Mouse (Mus musculus) spleen, adult 2 months (tissue): ENCODE results near the gene Tm2d3. TPM values are rescaled to one million over a fixed set of nuclear protein-coding genes. Genes with fewer than 3 reads are reported as not detected.

ENCODE experiments used
- DNase-seq, 2 experiments: peaks; one replicate each; pipeline versions ENCODE4 v3.0.0 to v3.0.0-alpha.2; 2012 to 2021; ENCODE audit warnings: low spot score in 2 of 2, low read depth in 1 of 2
- H3K27ac ChIP-seq: fragments of 200-500 bp; 2 replicates; pipeline ENCODE4 v1.5.1; 2012; ENCODE audit warnings: low read length, inconsistent platforms; ENCODE audit not compliant: insufficient read depth
- H3K27me3 ChIP-seq: fragments of 200-500 bp; 2 replicates; pipeline ENCODE4 v1.6.1; 2012; ENCODE audit warnings: mild to moderate bottlenecking, moderate library complexity, low read length, inconsistent platforms; ENCODE audit not compliant: control insufficient read depth, insufficient read depth
- H3K36me3 ChIP-seq: fragments of 200-500 bp; 2 replicates; pipeline ENCODE4 v1.6.1; 2012; ENCODE audit warnings: mild to moderate bottlenecking, low read length, inconsistent platforms; ENCODE audit not compliant: control insufficient read depth, insufficient read depth
- H3K4me1 ChIP-seq: fragments of 200-500 bp; 2 replicates; pipeline ENCODE4 v1.6.1; 2011; ENCODE audit warnings: inconsistent platforms; ENCODE audit not compliant: control insufficient read depth, insufficient read depth, insufficient read length
- H3K4me3 ChIP-seq: fragments of 200-500 bp; 2 replicates; pipeline ENCODE4 v1.5.1; 2011; ENCODE audit warnings: mild to moderate bottlenecking, inconsistent platforms; ENCODE audit not compliant: insufficient read depth, insufficient read length; ENCODE audit errors: extremely low read depth
- CTCF ChIP-seq: fragments of 200-500 bp; IDR thresholded peaks from 2 replicates; pipeline ENCODE4 v1.5.1; 2011; ENCODE audit warnings: mild to moderate bottlenecking, inconsistent platforms; ENCODE audit not compliant: insufficient read depth, insufficient read length, insufficient replicate concordance; ENCODE audit errors: extremely low read depth
- POLR2A ChIP-seq: fragments of 200-500 bp; IDR thresholded peaks from 2 replicates; pipeline ENCODE4 v1.6.1; 2011; ENCODE audit warnings: low read depth, low read length, inconsistent platforms
- WGBS: fragments of 180-500 bp; shearing (Covaris S2); methylation state at CpG from one replicate; pipeline ENCODE4 v1.1.7; 2018; 5-methylcytosine and 5-hydroxymethylcytosine counted together
- polyA plus RNA-seq: library from polyadenylated mRNA; depleted of rRNA; stranded (reverse); fragments of >200 nt; gene quantifications from 2 replicates; pipeline ENCODE4 v1.2.3, GENCODE M21; 2012

Tm2d3 gene
- polyA plus RNA-seq, 1 experiment: 46.4 TPM

DNA sequence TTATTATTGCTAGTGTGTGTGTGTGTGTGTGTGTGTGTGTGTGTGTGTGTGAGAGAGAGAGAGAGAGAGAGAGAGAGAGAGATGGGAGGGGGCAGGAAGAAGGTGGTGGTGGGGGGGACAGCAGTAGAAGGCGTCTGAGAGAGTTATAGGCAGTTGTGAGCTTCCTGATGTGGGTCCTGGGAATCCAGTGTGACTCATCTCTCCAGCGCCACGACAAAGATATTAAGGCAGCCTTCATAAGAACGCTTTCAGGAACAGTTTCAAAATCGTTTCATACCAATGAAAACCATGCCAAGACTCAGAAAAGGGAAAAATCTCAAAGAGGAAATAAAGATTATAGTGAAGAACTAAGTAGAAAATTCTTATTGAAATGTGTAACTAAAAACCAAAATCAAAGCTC, 9.8 kb upstream of the Tm2d3 start:
- WGBS: 70% methylated on average over 5 of the region's 5 CpGs
- Histone ChIP-seq H3K36me3 (peaks cover 1% of the 10 kb centered on the region; the same call in 1 of the 2 replicates), H3K27me3 (no peaks in the 10 kb centered on the region)

DNA sequence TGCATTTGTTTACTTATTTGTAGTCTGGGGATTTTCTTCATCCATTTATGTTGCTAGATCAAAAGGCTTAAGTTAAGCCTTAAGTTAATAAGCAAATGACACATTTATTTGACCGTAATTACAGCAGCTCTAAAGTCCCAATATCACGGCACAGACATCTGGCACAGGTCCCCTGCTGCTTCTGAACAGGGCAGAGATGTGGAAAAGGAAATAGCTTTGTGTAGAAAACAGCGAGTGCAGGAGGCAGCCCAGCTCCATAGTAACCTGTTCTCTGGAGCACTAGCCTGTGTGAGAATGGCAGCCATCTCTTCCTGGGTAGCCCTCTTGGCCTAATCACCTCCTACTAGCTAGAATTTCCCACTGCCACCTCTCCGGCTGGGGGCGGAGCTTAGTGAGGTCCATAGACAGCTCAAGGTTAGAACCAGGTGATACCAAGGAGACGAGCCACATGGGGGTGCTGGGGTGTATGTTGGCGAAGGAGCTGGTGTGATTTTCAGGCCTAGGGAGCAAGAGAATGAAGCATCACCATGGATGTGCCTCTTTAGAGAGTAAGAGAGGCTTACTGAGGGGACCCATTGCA, 6.6 kb upstream of the Tm2d3 start:
- Histone ChIP-seq H3K4me1 (no peaks in the 10 kb centered on the region), H3K4me3 (no peak overlapping the region), H3K36me3 (no peaks in the 10 kb centered on the region), H3K27me3 (no peaks in the 10 kb centered on the region), H3K27ac (no peak overlapping the region)
- TF ChIP-seq CTCF (no peak), POLR2A (no peak)
- 92% methylated on average over 7 of the region's 7 CpGs for WGBS
- DNase-seq: no peak

More for the DNA sequence above, 9.8 kb upstream of the Tm2d3 start:
- Histone ChIP-seq H3K4me3 (no peak overlapping the region), H3K27ac (no peak overlapping the region), H3K4me1 (no peaks in the 10 kb centered on the region)
- no peak for TF ChIP-seq POLR2A
- TF ChIP-seq CTCF: no peak
- no peak for DNase-seq

DNA sequence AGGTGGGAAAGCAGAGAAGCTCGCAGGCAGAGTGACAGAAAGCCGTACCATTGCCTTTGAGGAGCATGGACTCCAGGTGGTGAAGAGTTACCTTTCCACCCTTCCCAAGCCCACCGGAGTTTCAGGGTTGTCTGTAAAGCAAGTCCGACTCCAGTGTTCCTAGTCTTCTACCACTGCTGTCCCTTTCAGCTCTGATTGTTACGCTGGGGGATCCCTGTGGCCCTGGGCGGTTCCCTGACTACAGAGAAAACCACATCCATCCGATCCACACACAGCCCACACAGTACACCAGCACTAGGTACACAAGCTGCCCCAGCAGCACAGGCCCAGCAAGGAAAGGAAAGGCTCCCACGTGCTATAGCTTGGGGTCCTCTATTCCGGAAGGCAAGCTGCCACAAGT, 4.3 kb upstream of the Tm2d3 start:
- no peak for DNase-seq
- H3K36me3 ChIP-seq: no peaks in the 10 kb centered on the region
- no peak overlapping the region for H3K27ac ChIP-seq
- WGBS: 97% methylated on average over 9 of the region's 9 CpGs
- H3K4me1 ChIP-seq: no peaks in the 10 kb centered on the region
- no peaks in the 10 kb centered on the region for H3K27me3 ChIP-seq
- H3K4me3 ChIP-seq: no peak overlapping the region
- no peak for TF ChIP-seq CTCF
- no peak for TF ChIP-seq POLR2A

DNA sequence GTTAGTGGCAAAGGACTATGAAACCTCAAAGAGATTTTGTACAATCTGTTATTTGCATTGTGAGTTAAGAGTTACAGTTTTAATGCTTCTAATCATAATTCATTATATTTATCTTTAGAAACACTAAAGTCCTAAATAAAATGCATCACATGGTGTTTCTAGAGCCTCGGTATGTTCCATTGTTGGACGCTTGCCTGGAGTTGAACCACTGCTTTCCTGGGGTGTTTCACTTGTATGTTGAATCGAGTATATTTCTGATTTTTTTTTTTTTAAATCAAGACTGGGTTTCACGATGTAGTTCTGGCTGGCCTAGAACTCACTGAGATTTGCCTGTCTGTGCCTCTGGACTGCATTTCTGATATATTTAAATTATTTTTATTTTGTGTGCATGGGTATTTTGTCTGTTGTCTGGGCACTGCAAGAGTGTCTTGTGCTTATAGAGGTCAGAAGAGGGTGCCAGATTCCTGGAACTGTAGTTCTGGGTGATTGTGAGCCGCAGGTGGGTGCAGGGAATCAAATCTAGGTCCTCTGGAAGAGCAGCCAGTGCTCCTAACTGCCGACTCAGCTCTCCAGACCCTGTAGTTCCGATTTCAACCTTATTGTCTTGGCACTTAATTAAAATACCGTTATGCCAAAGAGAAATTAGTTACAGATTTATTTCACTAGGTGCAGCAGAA, 1.1 kb downstream of the Tm2d3 start:
- 92% methylated on average over 8 of the region's 8 CpGs for WGBS
- Histone ChIP-seq H3K27me3 (no peaks in the 10 kb centered on the region), H3K36me3 (peaks cover 1% of the 10 kb centered on the region), H3K4me3 (no peak overlapping the region), H3K27ac (no peak overlapping the region), H3K4me1 (peaks cover 6% of the 10 kb centered on the region; the same call in 1 of the 2 replicates)
- DNase-seq: no peak
- TF ChIP-seq POLR2A (no peak), CTCF (no peak)

DNA sequence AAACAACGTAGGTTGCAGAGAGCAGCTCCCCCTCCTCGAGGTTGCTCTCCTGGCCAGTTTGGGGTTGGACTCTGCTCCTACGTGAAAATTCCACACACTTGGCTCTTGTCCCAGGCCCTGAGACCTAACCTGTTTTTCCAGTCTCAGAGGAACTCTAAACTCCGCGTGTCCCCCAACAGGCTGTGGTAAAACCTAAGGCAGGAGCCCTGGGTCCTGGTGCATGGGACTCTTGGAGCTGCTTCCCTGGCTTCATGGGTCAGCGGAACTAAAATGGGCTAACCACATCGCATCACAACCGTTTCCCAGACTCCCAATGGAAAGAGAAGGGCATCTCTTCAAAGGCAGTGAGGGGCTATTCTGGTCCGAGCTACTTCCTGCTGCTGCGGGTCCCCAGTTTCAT, 1.9 kb downstream of the Tm2d3 start:
- Histone ChIP-seq H3K4me1 (peaks cover 6% of the 10 kb centered on the region; the same call in 1 of the 2 replicates), H3K27ac (no peak overlapping the region), H3K36me3 (peaks cover 3% of the 10 kb centered on the region), H3K27me3 (no peaks in the 10 kb centered on the region), H3K4me3 (peak overlapping the region; percentile 92)
- 17% methylated on average over 10 of the region's 10 CpGs for WGBS
- TF ChIP-seq POLR2A: no peak
- no peak for TF ChIP-seq CTCF
- peak in 1 of 2 experiments; percentile 5 for DNase-seq

DNA sequence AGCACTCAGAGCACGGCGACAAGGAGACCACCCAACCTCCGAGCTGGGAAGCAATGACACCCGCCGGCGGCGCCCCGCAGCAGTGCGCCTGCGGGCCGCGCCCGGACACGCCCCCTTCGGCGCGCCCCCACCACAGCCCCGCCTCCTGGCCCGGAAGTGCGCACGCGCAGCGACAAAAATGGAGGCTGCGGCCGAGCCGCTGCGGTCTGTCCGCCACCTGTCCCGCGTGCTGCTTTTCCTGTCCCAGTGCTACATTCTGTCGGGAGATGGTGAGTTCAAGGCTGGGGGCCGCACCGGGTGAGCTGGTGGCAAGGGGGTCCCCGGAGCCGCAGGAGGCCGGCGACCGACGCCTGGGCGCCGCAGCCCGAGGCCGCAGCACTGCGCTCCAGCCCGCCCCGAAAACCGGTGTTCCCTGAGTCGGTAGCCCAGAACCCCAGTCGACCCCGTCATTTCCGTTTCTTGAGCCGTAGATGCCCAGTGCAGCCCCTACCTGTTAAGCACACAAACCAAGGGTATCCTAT, 2.4 kb downstream of the Tm2d3 start:
- peaks cover 8% of the 10 kb centered on the region for H3K36me3 ChIP-seq
- peak overlapping the region; percentile 61; the same call in 1 of the 2 replicates for H3K27ac ChIP-seq
- under 1% methylated on average over 52 of the region's 52 CpGs for WGBS
- peak overlapping the region; percentile 92 for H3K4me3 ChIP-seq
- H3K27me3 ChIP-seq: no peaks in the 10 kb centered on the region
- TF ChIP-seq POLR2A (peak; percentile 71), CTCF (no peak)
- H3K4me1 ChIP-seq: peaks cover 6% of the 10 kb centered on the region; the same call in 1 of the 2 replicates
- DNase-seq: peak; percentile 53 to 80
